Mouse (Mus musculus) liver, embryonic 13.5 days (tissue): ENCODE data around the gene Cela3a. TPM values are rescaled to one million over a fixed set of nuclear protein-coding genes. Genes with fewer than 3 reads are reported as not detected.
A peak's percentile ranks its signal among the peaks of the same experiment; 100 is the strongest.
"Not testable (repeated sequence)": the region's sequence is repeated elsewhere in the genome, so short reads cannot be mapped to it uniquely, and the experiment has no call there.

Experiments used
- ATAC-seq: fragments of 200-750 bp; cut with Nextera tagmentation; 2 replicates; pipeline ENCODE4 v1.8.0; 2017; ENCODE audit warnings: low read depth, mild to moderate bottlenecking, moderate number of reproducible peaks, moderate library complexity
- DNase-seq: peaks from one replicate; pipeline ENCODE4 v3.0.0; 2022
- H3K27ac ChIP-seq: fragments of 300-500 bp; sonication (generic); 2 replicates; pipeline ENCODE4 v1.5.1; 2015; ENCODE audit warnings: moderate library complexity, mild to moderate bottlenecking, inconsistent platforms
- H3K27me3 ChIP-seq: fragments of 300-500 bp; sonication (generic); 2 replicates; pipeline ENCODE4 v1.6.1; 2015; ENCODE audit warnings: mild to moderate bottlenecking, inconsistent platforms
- H3K36me3 ChIP-seq: fragments of 300-500 bp; sonication (generic); 2 replicates; pipeline ENCODE4 v1.6.1; 2015; ENCODE audit warnings: mild to moderate bottlenecking, inconsistent platforms
- H3K4me1 ChIP-seq: fragments of 300-500 bp; sonication (generic); replicated peaks from 2 replicates; pipeline ENCODE4 v1.6.1; 2015; ENCODE audit warnings: inconsistent platforms
- H3K4me2 ChIP-seq: fragments of 300-500 bp; sonication (generic); 2 replicates; pipeline ENCODE4 v1.6.1; 2015; ENCODE audit warnings: inconsistent platforms, mild to moderate bottlenecking, moderate library complexity
- H3K4me3 ChIP-seq: fragments of 300-500 bp; sonication (generic); replicated peaks from 2 replicates; pipeline ENCODE4 v1.5.1; 2015; ENCODE audit warnings: mild to moderate bottlenecking, inconsistent platforms
- H3K9ac ChIP-seq: fragments of 300-500 bp; sonication (generic); 2 replicates; pipeline ENCODE4 v1.6.1; 2015; ENCODE audit warnings: mild to moderate bottlenecking, inconsistent platforms
- H3K9me3 ChIP-seq: fragments of 300-500 bp; sonication (generic); replicated peaks from 2 replicates; pipeline ENCODE4 v1.6.1; 2016; ENCODE audit warnings: inconsistent platforms
- WGBS: fragments of 180-500 bp; shearing (Covaris S2); methylation state at CpG from one replicate; pipeline ENCODE4 v1.1.7; 2015; ENCODE audit not compliant: insufficient replicate concordance; 5-methylcytosine and 5-hydroxymethylcytosine counted together
- polyA plus RNA-seq: library from polyadenylated mRNA; unstranded; fragments of >200 nt; fragmentation: Nextera tagmentation; extraction: Ambion mirVana; gene quantifications from 2 replicates; pipeline ENCODE4 v1.2.1, GENCODE M21; 2015

Cela3a gene
- polyA plus RNA-seq, 1 experiment from 2014 or later, result not detected

GRCm38 (mm10) chr4:137447363-137448196 lies 38.0 kb upstream of the Cela3a start:
- DNase-seq, result peak; percentile 63
- no peaks in the 10 kb centered on the region for H3K9me3 ChIP-seq
- H3K4me2 ChIP-seq, result peak overlapping the region; percentile 45
- no peaks in the 10 kb centered on the region for H3K27me3 ChIP-seq
- 37% methylated on average over 7 of the region's 7 CpGs for WGBS
- H3K36me3 ChIP-seq, result no peaks in the 10 kb centered on the region
- H3K4me3 ChIP-seq, result no peak overlapping the region
- H3K4me1 ChIP-seq, result peaks cover 55% of the 10 kb centered on the region
- H3K27ac ChIP-seq, result peak overlapping the region; percentile 70
- H3K9ac ChIP-seq, result 0 out of 2 replicates have a peak overlapping the region, but pooled peaks have one; percentile 51
- peak; percentile 92 for ATAC-seq

- Histone ChIP-seq H3K9me3 (no peaks in the 10 kb centered on the region), H3K4me2 (no peak overlapping the region), H3K27ac (no peak overlapping the region; the same call in 1 of the 2 replicates), H3K36me3 (no peaks in the 10 kb centered on the region), H3K9ac (no peak overlapping the region), H3K4me3 (no peak overlapping the region), H3K4me1 (peaks cover 54% of the 10 kb centered on the region), H3K27me3 (no peaks in the 10 kb centered on the region)
- no peak for DNase-seq
- 84% methylated on average over 4 of the region's 4 CpGs for WGBS
- ATAC-seq, result no peak
Measured at GRCm38 (mm10) chr4:137445881-137446280, 36.3 kb upstream of the Cela3a start.

- peak; percentile 48 for DNase-seq
- no peak for ATAC-seq
- Histone ChIP-seq H3K9me3 (no peaks in the 10 kb centered on the region), H3K4me2 (no peak overlapping the region), H3K4me3 (no peak overlapping the region), H3K4me1 (peaks cover 46% of the 10 kb centered on the region), H3K36me3 (no peaks in the 10 kb centered on the region), H3K9ac (no peak overlapping the region), H3K27me3 (no peaks in the 10 kb centered on the region), H3K27ac (no peak overlapping the region)
- WGBS, result 29% methylated on average over 5 of the region's 5 CpGs
Measured at GRCm38 (mm10) chr4:137443625-137444024, 34.0 kb upstream of the Cela3a start.

- ATAC-seq (no peak), DNase-seq (no peak)
- WGBS, result 74% methylated on average over 4 of the region's 4 CpGs
Measured at GRCm38 (mm10) chr4:137441332-137441731, 31.7 kb upstream of the Cela3a start.

DNA sequence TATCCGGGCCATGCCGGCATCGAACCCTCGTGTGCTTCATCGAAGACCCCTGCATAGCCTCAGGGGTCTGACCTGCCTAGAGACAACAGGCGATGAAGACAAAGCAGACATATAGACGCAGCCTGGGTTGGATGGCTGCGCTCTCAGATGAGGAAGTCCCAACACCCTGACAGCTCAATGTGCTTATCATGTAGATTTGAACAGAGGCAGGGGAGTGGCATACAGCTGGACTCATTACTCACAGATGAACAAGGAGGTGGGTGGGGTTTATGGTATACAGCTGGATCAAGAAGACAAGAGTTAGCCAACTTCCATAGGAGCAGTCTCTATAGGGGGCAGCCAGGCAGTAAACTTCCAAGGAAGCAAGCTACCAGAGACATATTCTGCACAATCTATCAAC lies 29.3 kb upstream of the Cela3a start:
- Histone ChIP-seq H3K27ac (peak overlapping the region; percentile 79), H3K4me2 (peak overlapping the region; percentile 43), H3K9me3 (no peaks in the 10 kb centered on the region), H3K9ac (peak overlapping the region; percentile 37), H3K4me1 (peaks cover 33% of the 10 kb centered on the region), H3K4me3 (0 out of 2 replicates have a peak overlapping the region, but pooled peaks have one; percentile 10), H3K27me3 (no peaks in the 10 kb centered on the region), H3K36me3 (no peaks in the 10 kb centered on the region)
- DNase-seq (peak; percentile 75), ATAC-seq (peak; percentile 98)
- WGBS, result 38% methylated on average over 8 of the region's 8 CpGs

More at GRCm38 (mm10) chr4:137441332-137441731, 31.7 kb upstream of the Cela3a start:
- Histone ChIP-seq H3K9ac (no peak overlapping the region), H3K36me3 (no peaks in the 10 kb centered on the region), H3K9me3 (no peaks in the 10 kb centered on the region), H3K4me1 (peaks cover 43% of the 10 kb centered on the region), H3K4me3 (no peak overlapping the region), H3K27me3 (no peaks in the 10 kb centered on the region), H3K27ac (no peak overlapping the region), H3K4me2 (no peak overlapping the region)

DNA sequence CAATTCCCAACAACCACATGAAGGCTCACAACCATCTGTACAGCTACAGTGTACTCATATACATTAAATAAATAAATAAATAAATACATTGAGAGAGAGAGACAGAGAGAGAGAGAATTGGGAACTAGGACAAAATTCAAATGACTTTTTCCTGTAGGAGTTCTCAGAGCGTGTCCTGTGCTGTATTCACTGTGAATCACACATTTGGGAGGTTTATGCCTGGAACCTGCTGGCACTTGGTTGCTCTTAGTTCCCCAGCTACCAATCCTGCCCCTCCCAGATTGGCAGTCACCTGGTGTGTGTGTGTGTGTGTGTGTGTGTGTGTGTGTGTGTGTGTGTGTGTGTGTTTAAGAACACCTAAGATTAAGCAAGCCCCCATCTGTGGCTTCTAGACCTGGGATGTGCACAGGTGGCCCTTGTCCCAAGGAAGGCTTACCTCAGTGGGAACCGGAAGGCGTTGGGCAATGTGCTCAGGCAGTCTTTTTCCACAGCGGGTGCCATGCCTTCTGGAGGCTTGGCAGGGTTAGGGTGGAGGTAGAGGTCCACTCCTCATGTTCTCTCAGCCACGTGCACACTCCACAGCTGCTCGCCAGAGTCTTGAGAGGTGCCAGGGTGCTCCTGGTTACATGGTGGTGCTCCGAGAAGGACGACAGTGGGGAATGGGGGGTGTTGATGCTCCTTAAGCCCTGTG lies 27.5 kb upstream of the Cela3a start:
- no peak overlapping the region for H3K27ac ChIP-seq
- no peaks in the 10 kb centered on the region for H3K27me3 ChIP-seq
- peaks cover 31% of the 10 kb centered on the region for H3K4me1 ChIP-seq
- H3K9me3 ChIP-seq, result no peaks in the 10 kb centered on the region
- no peak overlapping the region for H3K4me3 ChIP-seq
- no peak overlapping the region for H3K4me2 ChIP-seq
- no peak overlapping the region for H3K9ac ChIP-seq
- WGBS, result 84% methylated on average over 8 of the region's 8 CpGs
- DNase-seq (no peak), ATAC-seq (no peak)
- H3K36me3 ChIP-seq, result no peaks in the 10 kb centered on the region

DNA sequence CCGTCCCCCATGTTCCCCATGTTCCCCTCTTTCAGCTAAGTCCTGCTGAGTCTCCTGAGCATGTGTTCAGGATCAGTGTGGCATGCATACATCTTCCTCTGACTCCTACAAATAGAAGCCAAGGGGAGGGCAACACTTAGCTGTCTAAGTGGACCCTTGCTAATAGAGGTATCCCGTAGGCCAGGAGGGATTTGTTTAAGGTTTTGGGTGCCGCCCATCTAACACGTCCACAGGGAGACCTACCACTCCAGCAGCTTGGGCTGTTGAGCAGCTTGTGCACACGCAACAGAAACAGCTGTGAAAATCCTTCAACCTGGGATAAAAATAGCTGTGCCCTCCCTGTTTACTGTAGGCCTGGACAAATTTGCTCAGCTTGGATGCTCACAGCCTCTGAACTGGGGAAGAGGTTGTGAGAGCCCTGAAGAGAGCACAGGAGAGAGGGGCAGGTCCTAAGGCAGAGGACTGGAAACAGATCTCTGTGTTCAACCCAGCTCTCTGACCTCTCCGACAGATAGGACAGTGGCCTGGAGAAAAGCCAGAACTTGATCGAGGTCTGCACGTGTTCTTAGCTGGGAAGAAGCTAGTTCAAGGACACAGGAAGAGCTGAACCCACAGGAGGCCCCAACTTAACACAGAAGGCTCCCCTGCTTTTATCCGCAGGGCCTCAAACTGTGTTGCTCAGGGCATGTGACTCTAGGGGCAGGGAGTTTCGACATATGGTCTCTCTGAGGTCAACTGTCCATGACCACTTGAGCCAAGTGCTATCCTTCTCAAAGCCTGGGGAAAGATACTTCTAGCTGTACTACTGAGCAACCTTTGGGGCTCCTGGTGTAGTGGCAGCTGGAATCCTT lies 23.3 kb upstream of the Cela3a start:
- H3K4me1 ChIP-seq, result peaks cover 19% of the 10 kb centered on the region
- not testable (repeated sequence) for H3K27me3 ChIP-seq, H3K9me3 ChIP-seq, H3K27ac ChIP-seq, H3K9ac ChIP-seq, H3K36me3 ChIP-seq, DNase-seq, H3K4me2 ChIP-seq, H3K4me3 ChIP-seq
- WGBS, result 53% methylated on average over 10 of the region's 10 CpGs
- peak; percentile 58; the same call in 1 of the 2 replicates for ATAC-seq

GRCm38 (mm10) chr4:137430502-137430901 lies 20.9 kb upstream of the Cela3a start, which contains the start of gene Cela3b:
Gene Cela3b (minus strand): TSS chr4:137430540.
- Histone ChIP-seq H3K9ac (no peak within 1 kb of the TSS), H3K27ac (no peak within 1 kb of the TSS), H3K4me3 (no peak within 1 kb of the TSS), H3K4me2 (no peak within 1 kb of the TSS), H3K9me3 (no peaks in the 10 kb centered on the region), H3K4me1 (peaks cover 9% of the 10 kb centered on the region), H3K27me3 (no peaks in the 10 kb centered on the region), H3K36me3 (no peaks in the 10 kb centered on the region)
- ATAC-seq (no peak), DNase-seq (no peak)
- WGBS, result 37% methylated on average over 4 of the region's 4 CpGs

- H3K27me3 ChIP-seq, result no peaks in the 10 kb centered on the region
- H3K27ac ChIP-seq, result no peak overlapping the region
- 34% methylated on average over 11 of the region's 11 CpGs for WGBS
- no peak for ATAC-seq
- no peak overlapping the region for H3K9ac ChIP-seq
- no peak overlapping the region for H3K4me3 ChIP-seq
- no peak overlapping the region for H3K4me2 ChIP-seq
- H3K9me3 ChIP-seq, result no peaks in the 10 kb centered on the region
- no peaks in the 10 kb centered on the region for H3K36me3 ChIP-seq
- no peaks in the 10 kb centered on the region for H3K4me1 ChIP-seq
- DNase-seq, result no peak
Measured at GRCm38 (mm10) chr4:137417712-137418564, 8.3 kb upstream of the Cela3a start.

- Histone ChIP-seq H3K4me1 (no peaks in the 10 kb centered on the region), H3K4me2 (no peak overlapping the region), H3K9ac (no peak overlapping the region), H3K9me3 (no peaks in the 10 kb centered on the region), H3K27ac (no peak overlapping the region), H3K4me3 (no peak overlapping the region), H3K36me3 (no peaks in the 10 kb centered on the region), H3K27me3 (no peaks in the 10 kb centered on the region)
- ATAC-seq, result no peak
- 64% methylated on average over 1 of the region's 1 CpGs for WGBS
- no peak for DNase-seq
Measured at GRCm38 (mm10) chr4:137414936-137415335, 5.3 kb upstream of the Cela3a start.
